Mouse (Mus musculus): ENCODE measurements around the gene Zfp472.

Zfp472 gene

GRCm38 (mm10) chr17:32965623-32966290 is at the start of gene Zfp472:
Gene Zfp472, plus strand, starts transcription at chr17:32965814.
- in situ Hi-C loops (cut with MboI, MseI) = no loop called here

DNA sequence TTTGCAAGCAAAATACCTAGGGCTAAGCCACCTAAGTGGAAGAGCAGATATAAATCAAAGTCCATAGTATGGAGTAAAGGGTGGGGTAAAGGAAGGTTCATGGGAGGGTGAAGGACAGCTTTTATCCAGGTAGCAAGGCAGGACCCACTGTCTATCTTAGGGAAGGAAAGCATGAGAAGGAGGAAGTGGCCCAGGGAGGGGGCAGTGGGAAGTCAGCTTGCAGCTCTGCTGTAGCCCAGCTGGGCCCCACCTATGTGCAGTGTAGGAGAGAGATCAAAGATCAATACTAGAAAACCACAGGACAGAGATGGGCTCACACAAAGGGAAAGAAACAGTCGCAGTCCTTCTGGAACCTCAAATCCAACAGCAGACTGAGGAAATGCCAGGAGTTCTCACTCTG is 49.5 kb upstream of the Zfp472 start:
- in situ Hi-C loops (cut with MboI, MseI) = no loop called here

GRCm38 (mm10) chr17:32917131-32917530 is 48.5 kb upstream of the Zfp472 start, which contains the start of gene Cyp4f14:
Gene Cyp4f14, minus strand, starts transcription at chr17:32917342.
- in situ Hi-C loops (cut with MboI, MseI) = no loop called here

DNA sequence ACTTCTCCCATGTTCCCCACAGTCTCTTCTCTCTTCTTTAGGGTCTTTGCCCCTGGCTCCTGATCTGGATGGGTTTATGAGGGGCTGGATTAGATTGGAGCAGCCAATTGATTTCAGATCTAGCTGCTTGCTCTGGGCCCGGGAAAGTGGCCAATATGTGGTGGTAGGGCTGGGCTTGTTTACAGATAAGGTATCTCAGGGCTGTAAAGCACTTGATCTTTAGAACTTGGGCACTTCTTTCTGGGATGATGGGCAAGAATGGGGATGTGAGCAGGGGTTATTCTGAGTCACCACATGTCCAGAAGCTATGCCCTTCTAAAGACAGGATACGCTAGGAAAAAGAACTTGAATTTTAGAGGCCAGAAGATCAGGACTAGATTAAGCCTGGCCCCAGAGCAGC is 46.5 kb upstream of the Zfp472 start:
- in situ Hi-C loops (cut with MboI, MseI) = no loop called here

DNA sequence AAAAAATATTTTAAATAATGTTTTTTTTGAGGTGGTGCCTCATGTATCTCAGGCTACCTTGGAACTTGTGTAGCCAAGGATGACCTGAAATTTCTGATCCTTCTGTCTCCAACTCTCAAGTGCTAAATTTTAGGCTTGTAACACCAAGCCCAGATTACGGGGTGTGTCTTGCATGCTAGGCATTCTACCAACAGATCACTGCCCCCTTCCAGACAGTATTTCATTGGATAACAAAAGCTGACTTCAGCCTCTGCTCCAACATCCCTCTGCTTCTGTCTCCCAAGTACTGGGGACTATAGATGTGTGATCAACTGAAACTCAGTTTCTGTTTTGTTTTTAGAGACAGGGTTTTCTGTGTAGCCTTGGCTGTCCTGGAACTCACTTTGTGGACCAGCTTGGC is 41.9 kb upstream of the Zfp472 start:
- in situ Hi-C loops (cut with MboI, MseI) = no loop called here

DNA sequence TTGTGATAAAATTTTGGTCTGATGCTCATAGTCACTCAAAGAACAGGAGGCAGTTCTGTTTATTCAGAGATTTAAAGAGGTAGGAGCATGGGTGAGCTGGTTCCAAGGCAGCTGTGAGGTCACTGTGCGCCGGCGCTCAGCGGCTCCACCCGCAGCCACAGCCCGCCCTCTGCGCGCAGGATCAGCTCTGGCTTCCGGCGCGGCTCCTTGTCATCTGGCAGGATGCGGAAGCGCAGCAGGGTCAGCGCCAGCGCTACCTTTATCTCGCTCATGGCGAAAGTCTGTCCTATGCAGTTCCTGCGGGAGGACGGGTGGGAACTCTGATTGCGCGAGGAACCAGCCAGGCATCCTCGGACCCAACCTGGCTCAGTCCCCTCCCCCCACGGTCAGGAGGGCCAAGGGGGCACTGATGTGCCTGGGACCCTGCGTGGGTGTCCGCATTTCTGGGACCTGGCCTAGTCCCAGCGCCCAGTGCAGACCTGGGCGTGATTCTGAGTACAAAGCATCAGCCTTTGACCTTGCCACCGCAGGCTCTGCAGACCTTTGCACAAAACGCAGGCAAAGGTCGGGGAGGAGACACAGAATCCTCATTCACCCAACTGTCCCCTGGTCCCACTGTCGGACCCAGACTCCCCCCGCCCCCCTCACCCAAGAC is 40.8 kb upstream of the Zfp472 start:
- in situ Hi-C loops (cut with MboI, MseI) = no loop called here

- in situ Hi-C loops (cut with MboI, MseI) = no loop called here
Observed at GRCm38 (mm10) chr17:32927803-32928202, 37.8 kb upstream of the Zfp472 start.

DNA sequence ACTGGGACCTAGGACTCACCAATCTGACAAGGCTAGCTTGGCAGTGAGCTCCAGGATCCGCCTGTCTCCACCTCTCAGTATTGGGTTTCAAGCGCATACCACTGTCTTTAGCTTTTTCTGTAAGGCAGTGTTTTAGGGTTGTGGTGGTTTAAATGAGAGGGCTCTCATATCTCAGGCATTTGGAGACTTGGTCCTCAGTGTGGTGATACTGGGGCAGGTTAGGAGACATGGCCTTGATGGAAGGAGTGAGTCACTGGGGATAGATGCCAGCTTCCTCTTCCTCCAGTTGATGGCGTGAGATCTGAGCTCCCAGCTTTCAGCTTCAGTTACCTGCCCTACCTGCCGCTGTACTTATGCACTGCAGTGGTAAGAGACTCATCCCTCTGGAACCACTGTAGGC is 25.8 kb upstream of the Zfp472 start:
- in situ Hi-C loops (cut with MboI, MseI) = loop anchor here (5.0 kb wide), 1 partner anchor 303 kb away; no protein-coding TSS in a partner anchor

DNA sequence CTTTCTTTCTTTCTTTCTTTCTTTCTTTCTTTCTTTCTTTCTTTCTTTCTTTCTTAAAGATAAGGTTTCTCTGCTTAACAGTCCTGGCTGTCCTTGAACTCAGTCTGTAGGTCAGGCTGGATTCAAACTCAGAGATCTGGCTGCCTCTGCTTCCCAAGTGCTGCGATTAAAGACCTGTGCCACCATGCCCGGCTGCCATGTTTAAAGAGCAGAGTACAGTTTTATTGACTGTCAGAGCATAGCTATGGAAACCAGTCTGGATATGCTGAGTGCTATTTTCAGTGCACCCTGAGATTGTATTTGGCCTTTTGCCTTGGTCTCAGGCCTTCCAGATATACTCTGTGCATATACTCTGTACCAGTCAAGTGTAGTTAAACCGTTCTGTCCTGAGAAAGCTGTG is 22.0 kb upstream of the Zfp472 start:
- in situ Hi-C loops (cut with MboI, MseI) = no loop called here

- in situ Hi-C loops (cut with MboI, MseI) = no loop called here
Observed at GRCm38 (mm10) chr17:32944402-32945035, 21.1 kb upstream of the Zfp472 start.

GRCm38 (mm10) chr17:32946716-32947115 is 18.9 kb upstream of the Zfp472 start:
- in situ Hi-C loops (cut with MboI, MseI) = no loop called here

DNA sequence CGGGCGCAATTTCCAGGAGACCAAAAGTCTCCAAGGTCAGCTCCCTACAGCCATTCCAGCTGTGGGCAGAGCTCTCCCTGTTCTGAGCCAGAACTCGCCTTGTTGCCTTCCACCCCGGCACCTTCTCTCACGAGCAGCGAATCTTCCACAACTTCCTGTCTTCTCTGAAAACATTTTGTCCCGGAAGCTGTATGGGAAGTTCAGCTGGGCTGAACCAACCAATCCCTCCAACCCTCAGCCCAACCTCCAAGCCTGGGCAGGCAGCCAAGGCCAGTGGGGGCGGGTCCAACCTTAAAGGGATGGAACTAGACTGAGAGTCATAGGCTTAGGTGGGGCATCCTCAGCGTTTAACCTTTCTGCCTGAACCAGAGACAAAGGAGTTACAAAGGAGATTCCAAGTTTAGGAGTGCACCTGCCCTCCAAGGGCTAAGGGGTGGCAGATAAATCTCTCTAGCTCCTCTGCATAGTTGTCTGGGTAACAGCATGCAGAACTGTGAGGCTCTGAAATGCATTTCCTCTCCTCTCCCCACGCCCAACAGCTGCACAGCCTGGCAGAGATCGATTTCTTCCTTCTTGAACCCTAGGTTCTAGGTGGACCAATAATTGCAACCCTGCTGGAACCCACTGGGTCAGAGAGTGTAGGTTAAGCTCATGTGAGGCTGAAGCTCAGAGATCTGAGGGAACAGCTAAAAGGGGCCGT is 18.2 kb upstream of the Zfp472 start, which contains the start of gene Cyp4f13:
Gene Cyp4f13, minus strand, starts transcription at position 188 of the 700 bp plus-strand sequence.
- in situ Hi-C loops (cut with MboI, MseI) = no loop called here

GRCm38 (mm10) chr17:32950136-32950535 is 15.5 kb upstream of the Zfp472 start:
- in situ Hi-C loops (cut with MboI, MseI) = no loop called here

GRCm38 (mm10) chr17:32951006-32951405 is 14.6 kb upstream of the Zfp472 start:
- in situ Hi-C loops (cut with MboI, MseI) = no loop called here

- in situ Hi-C loops (cut with MboI, MseI) = no loop called here
Observed at GRCm38 (mm10) chr17:32951441-32951840, 14.2 kb upstream of the Zfp472 start.

DNA sequence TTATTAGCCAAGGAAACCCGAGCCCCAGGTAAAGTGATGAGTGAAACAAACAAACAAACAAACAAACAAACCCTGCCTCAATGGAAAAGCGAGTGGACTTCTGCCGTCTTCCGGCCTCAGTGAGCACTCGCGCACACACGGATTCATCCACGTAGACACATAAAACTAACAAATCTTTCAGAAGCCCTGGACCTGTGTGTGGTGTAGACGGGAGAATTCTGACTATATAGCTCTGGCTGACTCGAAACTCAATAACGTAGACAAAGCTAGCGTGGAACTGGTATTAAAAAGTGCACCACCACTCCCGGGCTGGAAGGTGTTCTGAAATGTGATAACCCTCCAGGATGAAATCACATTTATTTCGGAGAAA is 376 bp upstream of the Zfp472 start:
- in situ Hi-C loops (cut with MboI, MseI) = no loop called here

- in situ Hi-C loops (cut with MboI, MseI) = loop anchor here (10.0 kb wide), 1 partner anchor 77 kb away; no protein-coding TSS in a partner anchor
Observed at GRCm38 (mm10) chr17:32981361-32981760, 15.7 kb downstream of the Zfp472 start.

- in situ Hi-C loops (cut with MboI, MseI) = loop anchor here (10.0 kb wide), 1 partner anchor 82 kb away; no protein-coding TSS in a partner anchor
Observed at GRCm38 (mm10) chr17:32986301-32986700, 20.7 kb downstream of the Zfp472 start.

DNA sequence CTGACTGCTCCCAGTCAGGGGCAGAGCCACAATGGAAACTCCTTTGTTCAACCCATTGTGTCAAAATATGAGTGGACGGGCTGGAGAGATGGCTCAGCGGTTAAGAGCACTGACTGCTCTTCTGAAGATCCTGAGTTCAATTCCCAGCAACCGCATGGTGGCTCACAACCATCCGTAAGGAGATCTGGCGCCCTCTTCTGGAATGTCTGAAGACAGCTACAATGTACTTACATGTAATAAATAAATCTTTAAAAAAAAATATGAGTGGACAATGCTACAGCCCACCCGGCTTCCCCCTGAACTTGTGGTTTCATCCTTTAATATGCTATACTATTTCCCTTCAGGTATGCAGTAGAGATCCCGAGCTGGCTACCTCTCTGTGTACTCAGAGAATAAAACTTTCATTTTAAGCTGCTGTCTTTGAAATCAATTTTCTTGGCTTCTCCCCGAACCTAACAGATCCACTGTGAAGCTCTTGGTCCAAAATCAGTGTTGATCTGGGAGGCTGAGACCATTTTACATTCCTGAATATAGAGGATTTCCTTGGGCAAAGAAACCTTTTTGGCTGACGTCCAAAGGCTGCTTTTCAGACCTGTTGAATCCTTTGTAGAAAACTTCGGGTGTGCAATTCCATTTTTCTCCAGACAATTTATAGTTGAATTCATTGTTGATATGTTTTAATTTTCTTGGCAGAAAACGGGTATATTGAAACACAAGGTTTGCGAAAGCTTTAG is 26.5 kb downstream of the Zfp472 start:
- in situ Hi-C loops (cut with MboI, MseI) = no loop called here

- in situ Hi-C loops (cut with MboI, MseI) = no loop called here
Observed at GRCm38 (mm10) chr17:32992699-32993474, 27.3 kb downstream of the Zfp472 start, which contains the start of gene Zfp952. Gene Zfp952, plus strand, starts transcription at chr17:32993129.
